Mouse (Mus musculus): ENCODE data around the gene Klk1b1. TPM values are rescaled to one million over a fixed set of nuclear protein-coding genes. Genes with fewer than 3 reads are reported as not detected.

Gene Klk1b1
- not detected for polyA plus RNA-seq (2021)

GRCm38 (mm10) chr7:43966451-43966850, at the start of gene Klk1b1:
Klk1b1 (plus strand) TSS chr7:43966751.
- ChIA-PET CTCF (no interaction called here), POLR2A (no interaction called here)
- in situ Hi-C loops (cut with MboI; ENCODE audit: low pct_unique_long_range_greater_than_20kb), result no loop called here
- no peak for ATAC-seq
- no peak for TF ChIP-seq CTCF (IDR thresholded peaks at IDR 0.05)
- no peak for DNase-seq (ENCODE audit: low read depth, low spot score)
- no peaks in the 10 kb centered on the region for H3K27me3 ChIP-seq

DNA sequence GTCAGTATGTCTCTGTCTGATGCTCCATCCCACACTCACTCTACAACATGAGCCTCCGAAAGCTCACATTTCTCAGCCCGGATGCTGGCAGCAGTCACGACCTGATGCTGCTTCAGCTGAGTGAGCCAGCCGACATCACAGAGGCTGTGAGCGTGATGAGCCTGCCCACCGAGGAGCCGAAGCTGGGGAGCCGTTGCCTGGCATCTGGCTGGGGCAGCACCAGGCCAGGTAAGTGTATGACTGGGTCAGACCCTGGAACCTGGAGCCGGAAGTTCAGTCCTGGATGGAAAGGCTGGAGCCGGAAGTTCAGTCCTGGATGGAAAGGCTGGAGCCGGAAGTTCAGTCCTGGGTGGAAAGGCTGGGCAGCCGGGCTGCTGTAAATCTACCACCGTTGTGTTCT, 48.1 kb upstream of the Klk1b1 start:
- POLR2A ChIA-PET, result no interaction called here
- CTCF ChIA-PET, result no interaction called here
- H3K27me3 ChIP-seq, result no peaks in the 10 kb centered on the region
- no peak for TF ChIP-seq CTCF (IDR thresholded peaks at IDR 0.05)
- ATAC-seq (no peak), DNase-seq (ENCODE audit: low read depth, low spot score) (no peak)
- in situ Hi-C loops (cut with MboI; ENCODE audit: low pct_unique_long_range_greater_than_20kb), result no loop called here

DNA sequence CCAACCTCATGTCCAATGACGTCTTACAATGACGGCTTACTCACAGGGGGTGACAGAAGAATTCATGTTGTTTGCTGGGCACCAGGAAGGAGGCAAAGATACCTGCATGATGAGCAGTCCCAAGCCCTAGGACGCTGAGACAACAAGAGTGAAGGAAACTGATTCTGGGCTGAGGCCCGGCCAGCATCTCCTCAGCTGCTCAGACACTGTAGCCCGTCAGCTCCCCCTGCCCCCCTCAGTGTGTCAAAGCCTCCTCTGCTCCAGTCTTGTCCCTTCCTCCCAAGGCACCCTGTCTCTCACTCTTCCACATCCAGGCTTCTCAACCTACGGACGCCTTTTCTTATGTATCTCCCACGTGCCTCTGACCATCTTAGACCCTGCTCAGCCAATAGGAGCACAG, 47.7 kb upstream of the Klk1b1 start:
- ChIA-PET CTCF (no interaction called here), POLR2A (no interaction called here)
- TF ChIP-seq CTCF (IDR thresholded peaks at IDR 0.05), result no peak
- no peak for DNase-seq (ENCODE audit: low read depth, low spot score)
- in situ Hi-C loops (cut with MboI; ENCODE audit: low pct_unique_long_range_greater_than_20kb), result no loop called here
- no peak for ATAC-seq
- H3K27me3 ChIP-seq, result no peaks in the 10 kb centered on the region

DNA sequence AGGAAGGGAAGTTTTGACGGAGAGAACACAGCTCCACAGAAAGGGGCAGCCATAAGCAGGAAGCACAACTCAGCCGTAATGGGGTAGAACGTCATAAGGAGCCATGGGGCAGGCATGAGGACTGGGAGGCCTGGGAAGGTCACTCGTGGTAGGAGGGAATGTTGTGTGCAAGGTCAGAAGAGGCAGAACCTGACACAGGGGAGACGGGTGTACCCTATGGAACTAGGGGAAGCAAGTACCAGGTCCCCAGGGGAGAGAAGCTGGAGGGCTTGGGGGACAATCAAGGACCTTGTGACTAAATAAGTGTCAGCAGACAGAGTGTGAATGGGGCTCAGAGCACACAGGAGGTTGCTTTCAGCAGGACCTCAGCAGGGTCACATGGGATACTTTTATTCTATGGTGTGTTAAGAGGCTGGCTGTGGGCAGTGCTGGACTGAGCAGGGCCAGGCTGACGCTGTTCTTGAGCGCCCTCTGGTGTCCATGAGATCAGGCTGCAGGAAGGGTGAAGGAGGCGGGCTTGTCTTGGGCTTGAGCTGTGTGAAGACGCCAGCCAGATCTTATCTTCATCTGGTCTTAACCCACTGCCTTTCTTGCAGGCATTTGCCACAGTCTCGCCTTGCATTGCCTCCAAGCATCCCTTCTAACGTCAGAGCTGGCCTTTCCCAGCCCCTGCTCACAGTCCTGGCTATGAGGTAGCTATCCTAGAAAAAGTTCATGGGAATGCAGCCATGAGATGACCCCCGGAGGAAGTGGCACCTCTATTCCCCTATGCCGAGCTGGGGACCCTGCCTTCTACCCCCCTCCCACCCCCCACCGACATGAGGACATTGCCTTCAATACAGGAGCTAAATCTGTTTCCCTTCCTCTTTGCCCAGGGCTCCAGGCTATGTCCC, 46.7 kb upstream of the Klk1b1 start:
- DNase-seq (ENCODE audit: low read depth, low spot score) (peak; percentile 3), ATAC-seq (peak; percentile 74)
- ChIA-PET POLR2A (no interaction called here), CTCF (interaction anchor here (0.9 kb wide), 1 partner anchor 10 kb away, joined by 4 read pairs; no protein-coding TSS in a partner anchor)
- in situ Hi-C loops (cut with MboI; ENCODE audit: low pct_unique_long_range_greater_than_20kb), result no loop called here
- TF ChIP-seq CTCF (IDR thresholded peaks at IDR 0.05), result peak; percentile 74
- no peaks in the 10 kb centered on the region for H3K27me3 ChIP-seq

GRCm38 (mm10) chr7:43920582-43920981, 46.0 kb upstream of the Klk1b1 start:
- in situ Hi-C loops (cut with MboI; ENCODE audit: low pct_unique_long_range_greater_than_20kb), result no loop called here
- ChIA-PET CTCF (interaction anchor here (0.9 kb wide), 1 partner anchor 10 kb away, joined by 4 read pairs; no protein-coding TSS in a partner anchor), POLR2A (no interaction called here)
- ATAC-seq (no peak), DNase-seq (ENCODE audit: low read depth, low spot score) (no peak)
- TF ChIP-seq CTCF (IDR thresholded peaks at IDR 0.05), result no peak
- H3K27me3 ChIP-seq, result no peaks in the 10 kb centered on the region

GRCm38 (mm10) chr7:43921087-43921486, 45.5 kb upstream of the Klk1b1 start:
- DNase-seq (ENCODE audit: low read depth, low spot score), result no peak
- no peak for TF ChIP-seq CTCF (IDR thresholded peaks at IDR 0.05)
- H3K27me3 ChIP-seq, result no peaks in the 10 kb centered on the region
- POLR2A ChIA-PET, result no interaction called here
- ATAC-seq, result no peak
- CTCF ChIA-PET, result no interaction called here
- in situ Hi-C loops (cut with MboI; ENCODE audit: low pct_unique_long_range_greater_than_20kb), result no loop called here

GRCm38 (mm10) chr7:43921941-43922340, 44.6 kb upstream of the Klk1b1 start:
- TF ChIP-seq CTCF (IDR thresholded peaks at IDR 0.05), result no peak
- in situ Hi-C loops (cut with MboI; ENCODE audit: low pct_unique_long_range_greater_than_20kb), result no loop called here
- CTCF ChIA-PET, result no interaction called here
- DNase-seq (ENCODE audit: low read depth, low spot score), result no peak
- no peak for ATAC-seq
- H3K27me3 ChIP-seq, result no peaks in the 10 kb centered on the region
- POLR2A ChIA-PET, result no interaction called here

DNA sequence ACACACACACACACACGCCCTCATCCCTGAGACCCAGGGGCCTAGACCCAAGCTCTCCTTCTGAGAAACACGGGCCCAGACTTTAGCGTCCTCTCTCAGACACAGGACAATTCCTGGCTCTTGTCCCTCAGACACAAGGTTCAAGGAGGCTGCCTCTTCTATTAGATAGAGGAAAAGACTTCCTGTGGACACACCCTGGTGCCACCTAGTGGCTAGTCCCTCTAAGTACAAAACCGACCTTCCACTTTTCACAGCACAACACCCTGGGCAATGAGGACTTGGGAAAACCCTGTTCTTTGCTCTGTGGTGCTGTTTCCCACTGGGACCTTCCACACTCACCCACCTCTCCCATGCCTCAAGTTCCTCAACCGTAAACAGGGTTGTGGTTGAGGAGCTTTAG, 40.6 kb upstream of the Klk1b1 start:
- DNase-seq (ENCODE audit: low read depth, low spot score) (no peak), ATAC-seq (no peak)
- no peak for TF ChIP-seq CTCF (IDR thresholded peaks at IDR 0.05)
- CTCF ChIA-PET, result no interaction called here
- H3K27me3 ChIP-seq, result no peaks in the 10 kb centered on the region
- POLR2A ChIA-PET, result interaction anchor here (0.8 kb wide), 1 partner anchor 93 kb away, joined by 4 read pairs; no protein-coding TSS in a partner anchor
- in situ Hi-C loops (cut with MboI; ENCODE audit: low pct_unique_long_range_greater_than_20kb), result no loop called here

DNA sequence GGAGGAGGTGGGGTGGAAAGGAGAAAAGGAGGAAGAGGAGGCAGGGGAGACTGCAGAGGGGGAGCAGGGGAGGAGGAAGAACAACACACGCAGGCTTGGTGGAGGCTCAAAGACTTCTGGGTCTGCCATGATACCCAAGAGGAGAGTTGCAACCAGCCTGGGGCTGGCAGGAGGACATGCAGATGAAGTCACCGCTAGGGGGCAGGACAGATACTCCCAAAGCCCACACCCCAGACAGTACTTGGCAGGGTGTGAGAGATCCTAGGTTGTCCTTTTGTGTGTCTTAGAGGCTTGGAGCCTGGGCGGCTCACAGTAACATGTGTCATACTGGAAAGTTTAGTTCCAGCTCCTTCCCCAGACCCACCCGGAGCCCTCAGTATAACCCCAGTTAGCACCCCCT, 38.0 kb upstream of the Klk1b1 start:
- in situ Hi-C loops (cut with MboI; ENCODE audit: low pct_unique_long_range_greater_than_20kb), result no loop called here
- DNase-seq (ENCODE audit: low read depth, low spot score) (no peak), ATAC-seq (no peak)
- no peak for TF ChIP-seq CTCF (IDR thresholded peaks at IDR 0.05)
- ChIA-PET POLR2A (no interaction called here), CTCF (no interaction called here)
- H3K27me3 ChIP-seq, result no peaks in the 10 kb centered on the region

- in situ Hi-C loops (cut with MboI; ENCODE audit: low pct_unique_long_range_greater_than_20kb), result no loop called here
- CTCF ChIA-PET, result no interaction called here
- no peak for ATAC-seq
- DNase-seq (ENCODE audit: low read depth, low spot score), result no peak
- H3K27me3 ChIP-seq, result no peaks in the 10 kb centered on the region
- POLR2A ChIA-PET, result no interaction called here
- TF ChIP-seq CTCF (IDR thresholded peaks at IDR 0.05), result no peak
These were observed 34.2 kb upstream of the Klk1b1 start for GRCm38 (mm10) chr7:43932337-43932736.

DNA sequence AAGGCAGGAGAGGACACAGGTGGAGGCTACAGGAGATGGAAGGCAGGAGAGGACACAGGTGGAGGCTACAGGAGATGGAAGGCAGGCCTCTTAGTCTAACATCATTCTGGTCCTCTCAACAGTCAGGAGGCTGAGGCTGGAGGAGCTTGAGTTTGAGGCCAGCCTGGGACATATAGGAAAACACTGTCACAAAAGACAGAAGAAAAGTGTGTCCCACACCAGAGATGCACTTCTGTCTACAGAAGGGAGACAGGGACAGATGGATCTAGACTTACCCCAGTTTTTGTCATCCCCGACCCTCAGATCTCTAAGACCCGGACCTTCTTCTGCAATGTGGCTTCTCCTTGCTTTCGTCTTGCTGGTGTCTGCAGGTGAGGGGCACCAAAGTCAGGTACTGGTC, 33.1 kb upstream of the Klk1b1 start, which contains the start of gene Klk15:
Klk15 (plus strand) TSS at position 301 of the 400 bp plus-strand sequence.
- ATAC-seq, result no peak
- TF ChIP-seq CTCF (IDR thresholded peaks at IDR 0.05), result no peak
- in situ Hi-C loops (cut with MboI; ENCODE audit: low pct_unique_long_range_greater_than_20kb), result no loop called here
- no peaks in the 10 kb centered on the region for H3K27me3 ChIP-seq
- ChIA-PET POLR2A (no interaction called here), CTCF (interaction anchor here (1.3 kb wide), 1 partner anchor 10 kb away, joined by 4 read pairs; no protein-coding TSS in a partner anchor)
- DNase-seq (ENCODE audit: low read depth, low spot score), result no peak
